Mouse (Mus musculus) limb, embryonic 13.5 days (tissue): Measurements from ENCODE around the gene Cdh15. TPM values are rescaled to one million over a fixed set of nuclear protein-coding genes. Genes with fewer than 3 reads are reported as not detected.
A peak's percentile ranks its signal among the peaks of the same experiment; 100 is the strongest.

Source experiments
- ATAC-seq: fragments of 200-750 bp; cut with Nextera tagmentation; 2 replicates; pipeline ENCODE4 v1.8.0; 2017; ENCODE audit warnings: low read depth, moderate number of reproducible peaks, moderate TSS enrichment; ENCODE audit not compliant: low FRiP score
- H3K27ac ChIP-seq: fragments of 300-500 bp; sonication (generic); 2 replicates; pipeline ENCODE4 v1.5.1; 2015; ENCODE audit warnings: inconsistent platforms, mild to moderate bottlenecking, moderate library complexity
- H3K27me3 ChIP-seq: fragments of 300-500 bp; sonication (generic); 2 replicates; pipeline ENCODE4 v1.6.1; 2015; ENCODE audit warnings: mild to moderate bottlenecking, inconsistent platforms
- H3K36me3 ChIP-seq: fragments of 300-500 bp; sonication (generic); 2 replicates; pipeline ENCODE4 v1.6.1; 2015; ENCODE audit warnings: inconsistent platforms, mild to moderate bottlenecking, moderate library complexity
- H3K4me1 ChIP-seq: fragments of 300-500 bp; sonication (generic); 2 replicates; pipeline ENCODE4 v1.6.1; 2015; ENCODE audit warnings: inconsistent platforms
- H3K4me2 ChIP-seq: fragments of 300-500 bp; sonication (generic); replicated peaks from 2 replicates; pipeline ENCODE4 v1.6.1; 2015; ENCODE audit warnings: inconsistent platforms, mild to moderate bottlenecking, moderate library complexity
- H3K4me3 ChIP-seq: fragments of 300-500 bp; sonication (generic); 2 replicates; pipeline ENCODE4 v1.5.1; 2015; ENCODE audit warnings: moderate library complexity, mild to moderate bottlenecking, inconsistent platforms
- H3K9ac ChIP-seq: fragments of 300-500 bp; sonication (generic); 2 replicates; pipeline ENCODE4 v1.6.1; 2015; ENCODE audit warnings: mild to moderate bottlenecking, inconsistent platforms
- H3K9me3 ChIP-seq: fragments of 300-500 bp; sonication (generic); 2 replicates; pipeline ENCODE4 v1.6.1; 2016; ENCODE audit warnings: inconsistent platforms
- WGBS: fragments of 180-500 bp; shearing (Covaris S2); methylation state at CpG from one replicate; pipeline ENCODE4 v1.1.7; 2015; 5-methylcytosine and 5-hydroxymethylcytosine counted together
- polyA plus RNA-seq: library from polyadenylated mRNA; unstranded; fragments of >200 nt; fragmentation: Nextera tagmentation; extraction: Ambion mirVana; gene quantifications from 2 replicates; pipeline ENCODE4 v1.2.1, GENCODE M21; 2015

The Cdh15 gene
- polyA plus RNA-seq, 1 experiment from 2014 or later, result 28.6 TPM

DNA sequence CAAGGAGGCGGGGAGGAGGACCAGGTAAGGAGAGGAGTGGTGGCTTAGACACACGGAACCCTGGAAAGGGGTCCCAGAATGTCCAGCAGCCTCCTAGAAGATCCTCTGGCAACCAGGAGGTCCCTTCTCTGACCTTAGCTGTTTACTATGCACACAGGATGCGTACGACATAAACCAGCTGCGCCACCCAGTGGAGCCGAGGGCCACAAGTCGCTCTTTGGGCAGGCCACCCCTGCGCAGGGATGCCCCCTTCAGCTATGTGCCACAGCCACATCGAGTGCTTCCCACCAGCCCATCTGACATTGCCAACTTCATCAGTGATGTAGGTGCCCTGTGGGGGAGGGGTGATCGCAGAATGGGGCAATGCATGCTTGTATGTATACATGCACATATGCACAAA, 17.7 kb downstream of the Cdh15 start:
- WGBS, result 78% methylated on average over 10 of the region's 10 CpGs
- peaks cover 1% of the 10 kb centered on the region; the same call in 1 of the 2 replicates for H3K4me1 ChIP-seq
- peak overlapping the region; percentile 63 for H3K4me2 ChIP-seq
- no peak overlapping the region for H3K9ac ChIP-seq
- peaks cover 4% of the 10 kb centered on the region; the same call in 1 of the 2 replicates for H3K36me3 ChIP-seq
- H3K27ac ChIP-seq, result no peak overlapping the region
- H3K27me3 ChIP-seq, result no peaks in the 10 kb centered on the region
- ATAC-seq, result no peak
- peak overlapping the region; percentile 34 for H3K4me3 ChIP-seq
- peaks cover 23% of the 10 kb centered on the region for H3K9me3 ChIP-seq

GRCm38 (mm10) chr8:122866231-122866630, 18.5 kb downstream of the Cdh15 start:
- no peak overlapping the region for H3K4me3 ChIP-seq
- 73% methylated on average over 8 of the region's 8 CpGs for WGBS

GRCm38 (mm10) chr8:122867982-122868381, 20.2 kb downstream of the Cdh15 start:
- 90% methylated on average over 6 of the region's 6 CpGs for WGBS
- no peak overlapping the region for H3K4me2 ChIP-seq
- H3K4me1 ChIP-seq, result peaks cover 3% of the 10 kb centered on the region; the same call in 1 of the 2 replicates
- no peak overlapping the region for H3K27ac ChIP-seq
- H3K36me3 ChIP-seq, result peaks cover 4% of the 10 kb centered on the region; the same call in 1 of the 2 replicates
- H3K9me3 ChIP-seq, result peaks cover 23% of the 10 kb centered on the region
- H3K9ac ChIP-seq, result no peak overlapping the region
- ATAC-seq, result no peak
- no peak overlapping the region for H3K4me3 ChIP-seq
- H3K27me3 ChIP-seq, result no peaks in the 10 kb centered on the region

More at GRCm38 (mm10) chr8:122866231-122866630, 18.5 kb downstream of the Cdh15 start:
- Histone ChIP-seq H3K9me3 (peaks cover 23% of the 10 kb centered on the region), H3K4me2 (no peak overlapping the region), H3K9ac (no peak overlapping the region), H3K36me3 (peaks cover 4% of the 10 kb centered on the region; the same call in 1 of the 2 replicates), H3K27ac (no peak overlapping the region), H3K27me3 (no peaks in the 10 kb centered on the region), H3K4me1 (peaks cover 3% of the 10 kb centered on the region; the same call in 1 of the 2 replicates)
- no peak for ATAC-seq

- no peaks in the 10 kb centered on the region for H3K36me3 ChIP-seq
- H3K4me2 ChIP-seq, result peak overlapping the region; percentile 55
- H3K9me3 ChIP-seq, result peaks cover 8% of the 10 kb centered on the region
- H3K4me3 ChIP-seq, result peak overlapping the region; percentile 27
- H3K27me3 ChIP-seq, result no peaks in the 10 kb centered on the region
- peaks cover 10% of the 10 kb centered on the region for H3K4me1 ChIP-seq
- ATAC-seq, result no peak
- H3K27ac ChIP-seq, result no peak overlapping the region
- whole genome bisulfite sequencing, result 15% methylated on average over 31 of the region's 31 CpGs
- H3K9ac ChIP-seq, result peak overlapping the region; percentile 21; the same call in 1 of the 2 replicates
Measured at GRCm38 (mm10) chr8:122870377-122870863, 22.7 kb downstream of the Cdh15 start.

- H3K4me3 ChIP-seq, result no peak overlapping the region
- no peak for ATAC-seq
- no peak overlapping the region for H3K27ac ChIP-seq
- H3K4me2 ChIP-seq, result no peak overlapping the region
- H3K4me1 ChIP-seq, result peaks cover 11% of the 10 kb centered on the region
- 78% methylated on average over 9 of the region's 9 CpGs for WGBS
- H3K9me3 ChIP-seq, result no peaks in the 10 kb centered on the region
- H3K36me3 ChIP-seq, result no peaks in the 10 kb centered on the region
- H3K27me3 ChIP-seq, result no peaks in the 10 kb centered on the region
- no peak overlapping the region for H3K9ac ChIP-seq
Measured at GRCm38 (mm10) chr8:122871663-122872062, 23.9 kb downstream of the Cdh15 start.

GRCm38 (mm10) chr8:122873171-122873570, 25.4 kb downstream of the Cdh15 start:
- Histone ChIP-seq H3K9ac (no peak overlapping the region), H3K27ac (no peak overlapping the region), H3K27me3 (no peaks in the 10 kb centered on the region), H3K36me3 (no peaks in the 10 kb centered on the region), H3K4me2 (no peak overlapping the region), H3K4me1 (peaks cover 11% of the 10 kb centered on the region), H3K9me3 (no peaks in the 10 kb centered on the region), H3K4me3 (no peak overlapping the region)
- no peak for ATAC-seq
- WGBS, result 22% methylated on average over 6 of the region's 6 CpGs

DNA sequence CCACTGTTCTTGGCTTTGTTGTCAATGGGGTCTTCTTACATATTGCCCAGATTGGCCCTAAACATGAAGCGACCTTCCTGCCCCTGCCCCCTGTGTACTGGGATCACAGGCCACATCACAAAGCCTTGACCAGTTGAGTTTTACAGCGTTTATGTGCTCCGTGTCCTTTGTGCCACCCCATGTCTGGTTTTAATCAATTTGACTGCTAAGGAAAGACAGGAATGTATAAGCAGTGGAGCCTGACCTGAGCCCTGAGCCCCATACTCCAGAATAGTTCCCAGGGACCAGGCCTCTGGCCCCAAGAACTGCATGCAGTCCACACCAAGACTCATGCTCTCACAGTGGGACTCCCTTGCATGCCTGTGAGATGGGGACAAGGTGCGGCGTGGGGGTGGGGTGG, 27.4 kb downstream of the Cdh15 start:
- H3K9ac ChIP-seq, result no peak overlapping the region
- H3K36me3 ChIP-seq, result no peaks in the 10 kb centered on the region
- no peak overlapping the region for H3K4me2 ChIP-seq
- H3K4me1 ChIP-seq, result peaks cover 11% of the 10 kb centered on the region
- H3K27me3 ChIP-seq, result no peaks in the 10 kb centered on the region
- no peak overlapping the region for H3K27ac ChIP-seq
- no peaks in the 10 kb centered on the region for H3K9me3 ChIP-seq
- WGBS, result 31% methylated on average over 5 of the region's 5 CpGs
- no peak overlapping the region for H3K4me3 ChIP-seq
- ATAC-seq, result no peak

DNA sequence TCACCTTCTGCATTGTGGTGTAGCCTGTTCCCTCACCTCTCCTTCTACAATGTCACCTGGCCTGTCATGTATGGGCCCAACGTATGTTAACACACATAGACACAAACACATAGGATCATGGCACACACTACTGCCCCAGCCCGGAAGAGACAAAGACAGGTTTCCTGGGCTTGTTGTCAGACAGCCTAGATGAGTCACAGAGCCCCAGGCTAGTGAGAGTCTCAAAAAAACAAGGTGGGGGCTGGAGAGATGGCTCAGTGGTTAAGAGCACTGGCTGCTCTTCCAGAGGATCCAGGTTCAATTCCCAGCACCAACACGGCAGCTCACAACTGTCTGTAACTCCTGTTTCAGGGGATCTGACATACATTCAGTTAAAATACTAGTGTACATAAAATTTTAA, 30.5 kb downstream of the Cdh15 start:
- 88% methylated on average over 3 of the region's 3 CpGs for WGBS
- H3K36me3 ChIP-seq, result peaks cover 20% of the 10 kb centered on the region
- H3K9ac ChIP-seq, result no peak overlapping the region
- H3K27ac ChIP-seq, result no peak overlapping the region
- peaks cover 8% of the 10 kb centered on the region; the same call in 1 of the 2 replicates for H3K4me1 ChIP-seq
- H3K4me3 ChIP-seq, result no peak overlapping the region
- no peaks in the 10 kb centered on the region for H3K9me3 ChIP-seq
- H3K4me2 ChIP-seq, result no peak overlapping the region
- no peaks in the 10 kb centered on the region for H3K27me3 ChIP-seq
- no peak for ATAC-seq

DNA sequence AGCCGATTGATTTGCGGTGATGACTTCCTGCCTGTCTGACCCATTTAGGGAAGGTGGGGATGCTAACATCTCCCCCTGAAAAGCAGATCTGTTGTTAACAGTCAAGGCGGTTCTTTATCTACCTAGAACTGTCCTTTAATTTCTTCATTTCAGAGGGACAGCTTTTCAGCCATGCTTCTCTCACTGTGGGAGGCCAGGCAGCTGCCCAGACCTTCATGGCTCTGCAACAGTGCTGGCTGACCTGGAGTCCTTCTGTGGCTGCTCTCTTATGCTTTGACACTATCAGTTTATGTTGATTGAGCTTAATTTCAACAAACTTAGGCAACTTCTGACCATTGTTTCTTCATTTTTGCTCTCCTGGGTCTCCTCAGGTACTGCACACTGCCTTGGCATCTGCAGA, 32.5 kb downstream of the Cdh15 start:
- no peak overlapping the region for H3K4me3 ChIP-seq
- H3K9ac ChIP-seq, result no peak overlapping the region
- 40% methylated on average over 3 of the region's 3 CpGs for WGBS
- no peaks in the 10 kb centered on the region for H3K27me3 ChIP-seq
- no peaks in the 10 kb centered on the region for H3K9me3 ChIP-seq
- H3K36me3 ChIP-seq, result peaks cover 40% of the 10 kb centered on the region
- peaks cover 2% of the 10 kb centered on the region; the same call in 1 of the 2 replicates for H3K4me1 ChIP-seq
- ATAC-seq, result no peak
- H3K4me2 ChIP-seq, result no peak overlapping the region
- no peak overlapping the region for H3K27ac ChIP-seq

DNA sequence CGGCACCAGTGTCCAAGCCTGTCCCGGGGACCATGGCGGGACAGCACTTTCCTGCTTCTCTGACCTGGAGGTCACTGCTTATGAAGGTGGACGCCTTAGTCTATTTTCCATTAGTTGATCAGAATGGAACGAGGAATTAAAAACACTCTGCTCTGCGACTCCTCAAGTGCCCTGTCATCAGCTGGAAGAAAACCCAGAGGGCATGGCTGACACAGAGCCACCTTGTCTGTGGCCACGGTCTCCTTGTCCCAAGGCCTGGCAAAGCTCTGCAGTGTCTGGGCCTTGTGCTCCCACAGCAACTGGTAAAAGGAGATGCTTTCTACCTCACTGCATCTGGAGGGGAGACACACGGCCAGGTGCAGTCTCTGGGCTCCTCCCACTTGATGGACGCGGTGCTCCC, 35.9 kb downstream of the Cdh15 start:
- Histone ChIP-seq H3K4me2 (no peak overlapping the region), H3K27ac (no peak overlapping the region), H3K27me3 (no peaks in the 10 kb centered on the region), H3K36me3 (peaks cover 74% of the 10 kb centered on the region), H3K4me1 (no peaks in the 10 kb centered on the region), H3K9me3 (no peaks in the 10 kb centered on the region), H3K4me3 (no peak overlapping the region), H3K9ac (no peak overlapping the region)
- WGBS, result 91% methylated on average over 10 of the region's 10 CpGs
- no peak for ATAC-seq

DNA sequence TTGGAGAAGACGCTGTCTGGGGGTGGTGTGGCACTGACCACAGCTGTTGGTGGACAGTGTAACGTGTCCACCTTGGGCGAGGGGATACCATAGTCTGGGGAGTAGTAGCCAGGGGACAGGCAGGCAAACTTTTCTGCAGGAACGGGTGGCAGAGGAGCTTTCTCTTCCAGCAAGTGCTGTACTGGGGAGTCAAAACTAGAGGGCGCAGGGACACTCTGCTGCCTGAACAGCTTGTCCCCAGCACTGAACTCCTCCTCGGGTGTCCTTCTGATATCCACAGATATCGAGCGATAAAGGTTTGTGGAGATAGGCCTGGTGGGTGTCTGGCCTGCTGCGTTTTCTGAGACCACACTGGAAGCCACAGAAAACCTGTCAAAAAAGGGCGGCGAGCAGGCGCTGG, 43.7 kb downstream of the Cdh15 start:
- H3K27me3 ChIP-seq, result no peaks in the 10 kb centered on the region
- no peak overlapping the region for H3K4me3 ChIP-seq
- H3K4me2 ChIP-seq, result no peak overlapping the region
- no peaks in the 10 kb centered on the region for H3K9me3 ChIP-seq
- H3K36me3 ChIP-seq, result peaks cover 99% of the 10 kb centered on the region
- ATAC-seq, result no peak
- WGBS, result 89% methylated on average over 12 of the region's 12 CpGs
- H3K9ac ChIP-seq, result no peak overlapping the region
- H3K27ac ChIP-seq, result no peak overlapping the region
- H3K4me1 ChIP-seq, result no peaks in the 10 kb centered on the region

- 92% methylated on average over 12 of the region's 12 CpGs for WGBS
Measured at GRCm38 (mm10) chr8:122893451-122893850, 45.7 kb downstream of the Cdh15 start.

GRCm38 (mm10) chr8:122896317-122896716, 48.6 kb downstream of the Cdh15 start:
- Histone ChIP-seq H3K27ac (no peak overlapping the region), H3K4me3 (no peak overlapping the region), H3K9ac (no peak overlapping the region), H3K36me3 (peaks cover 96% of the 10 kb centered on the region), H3K27me3 (no peaks in the 10 kb centered on the region), H3K4me1 (no peaks in the 10 kb centered on the region), H3K4me2 (no peak overlapping the region), H3K9me3 (no peaks in the 10 kb centered on the region)
- ATAC-seq, result no peak
- 92% methylated on average over 11 of the region's 11 CpGs for WGBS

More at GRCm38 (mm10) chr8:122893451-122893850, 45.7 kb downstream of the Cdh15 start:
- Histone ChIP-seq H3K4me3 (no peak overlapping the region), H3K4me1 (no peaks in the 10 kb centered on the region), H3K9ac (no peak overlapping the region), H3K9me3 (no peaks in the 10 kb centered on the region), H3K27ac (no peak overlapping the region), H3K27me3 (no peaks in the 10 kb centered on the region), H3K36me3 (peaks cover 99% of the 10 kb centered on the region), H3K4me2 (no peak overlapping the region)
- ATAC-seq, result no peak
